Mouse (Mus musculus): ENCODE data around the gene Ly6g5c. TPM values are rescaled to one million over a fixed set of nuclear protein-coding genes. Genes with fewer than 3 reads are reported as not detected.

The Ly6g5c gene
- polyA plus RNA-seq, 1 experiment from 2014 or later: not detected

- Histone ChIP-seq H3K9ac (replicated peaks) (no peak overlapping the region), H3K27me3 (ENCODE audit: insufficient read depth, low read length) (no peaks in the 10 kb centered on the region), H3K9me3 (ENCODE audit: low read length) (no peaks in the 10 kb centered on the region), H3K4me1 (ENCODE audit: insufficient read depth) (peaks cover 12% of the 10 kb centered on the region), H3K36me3 (replicated peaks; ENCODE audit: insufficient read depth, low read length) (peaks cover 84% of the 10 kb centered on the region), H3K4me3 (ENCODE audit: low read depth, low read length) (no peak overlapping the region), H3K27ac (ENCODE audit: low read depth) (no peak overlapping the region), H3K4me2 (ENCODE audit: low read depth, low read length) (no peak overlapping the region)
- ATAC-seq (no peak), DNase-seq (no peak)
- 93% methylated on average over 16 of the region's 16 CpGs for WGBS (ENCODE audit: insufficient replicate concordance)
- TF ChIP-seq CTCF (IDR thresholded peaks at IDR 0.05; ENCODE audit: low read depth) (no peak), EP300 (IDR thresholded peaks at IDR 0.05; ENCODE audit: low read depth) (no peak)
Observed at GRCm38 (mm10) chr17:35158850-35159593, 50.9 kb downstream of the Ly6g5c start.

- H3K27me3 ChIP-seq (ENCODE audit: insufficient read depth, low read length): no peaks in the 10 kb centered on the region
- TF ChIP-seq CTCF (IDR thresholded peaks at IDR 0.05; ENCODE audit: low read depth) (no peak), EP300 (IDR thresholded peaks at IDR 0.05; ENCODE audit: low read depth) (no peak)
- peaks cover 77% of the 10 kb centered on the region for H3K36me3 ChIP-seq (replicated peaks; ENCODE audit: insufficient read depth, low read length)
- H3K27ac ChIP-seq (ENCODE audit: low read depth): no peak overlapping the region
- peaks cover 12% of the 10 kb centered on the region for H3K4me1 ChIP-seq (ENCODE audit: insufficient read depth)
- no peaks in the 10 kb centered on the region for H3K9me3 ChIP-seq (ENCODE audit: low read length)
- ATAC-seq: no peak
- DNase-seq: no peak
- no peak overlapping the region for H3K9ac ChIP-seq (replicated peaks)
- H3K4me3 ChIP-seq (ENCODE audit: low read depth, low read length): no peak overlapping the region
- no peak overlapping the region for H3K4me2 ChIP-seq (ENCODE audit: low read depth, low read length)
- 83% methylated on average over 7 of the region's 7 CpGs for WGBS (ENCODE audit: insufficient replicate concordance)
Observed at GRCm38 (mm10) chr17:35159638-35160037, 51.6 kb downstream of the Ly6g5c start.

GRCm38 (mm10) chr17:35161421-35161820 is 53.3 kb downstream of the Ly6g5c start:
- Histone ChIP-seq H3K4me3 (ENCODE audit: low read depth, low read length) (no peak overlapping the region), H3K4me2 (ENCODE audit: low read depth, low read length) (no peak overlapping the region), H3K9me3 (ENCODE audit: low read length) (no peaks in the 10 kb centered on the region), H3K4me1 (ENCODE audit: insufficient read depth) (peaks cover 21% of the 10 kb centered on the region), H3K27ac (ENCODE audit: low read depth) (no peak overlapping the region), H3K36me3 (replicated peaks; ENCODE audit: insufficient read depth, low read length) (peaks cover 60% of the 10 kb centered on the region), H3K9ac (replicated peaks) (no peak overlapping the region; the same call in none of the 2 replicates), H3K27me3 (ENCODE audit: insufficient read depth, low read length) (no peaks in the 10 kb centered on the region)
- DNase-seq: no peak
- no peak for ATAC-seq
- TF ChIP-seq CTCF (IDR thresholded peaks at IDR 0.05; ENCODE audit: low read depth): no peak
- TF ChIP-seq EP300 (IDR thresholded peaks at IDR 0.05; ENCODE audit: low read depth): no peak
- WGBS (ENCODE audit: insufficient replicate concordance): 86% methylated on average over 11 of the region's 11 CpGs

Other genes with a start within 250 kb of the Ly6g5c start
- 744 and 847 TPM in 2 replicates for gene Cfb, start 245.8 kb upstream of the Ly6g5c start, polyA plus RNA-seq (2015; fragmentation: Nextera tagmentation; extraction: Ambion mirVana)
- gene Zbtb12, start 228.8 kb upstream of the Ly6g5c start, polyA plus RNA-seq (2015; fragmentation: Nextera tagmentation; extraction: Ambion mirVana): 0.33 and 0.46 TPM in 2 replicates
- 0.25 TPM in 1 of 2 replicates, not detected in the other for gene Gm20547, start 226.2 kb upstream of the Ly6g5c start, polyA plus RNA-seq (2015; fragmentation: Nextera tagmentation; extraction: Ambion mirVana)
- gene C2, start 210.0 kb upstream of the Ly6g5c start, polyA plus RNA-seq (2015; fragmentation: Nextera tagmentation; extraction: Ambion mirVana): 35.7 and 37.3 TPM in 2 replicates
- gene Ehmt2, start 209.8 kb upstream of the Ly6g5c start, polyA plus RNA-seq (2015; fragmentation: Nextera tagmentation; extraction: Ambion mirVana): 11.1 TPM in 2 replicates
- 3.5 and 3.6 TPM in 2 replicates for gene Slc44a4, start 193.8 kb upstream of the Ly6g5c start, polyA plus RNA-seq (2015; fragmentation: Nextera tagmentation; extraction: Ambion mirVana)
- gene Neu1, start 177.0 kb upstream of the Ly6g5c start, polyA plus RNA-seq (2015; fragmentation: Nextera tagmentation; extraction: Ambion mirVana): 35.6 and 40.3 TPM in 2 replicates
- 0.06 and 0.12 TPM in 2 replicates for gene Hspa1b, start 149.0 kb upstream of the Ly6g5c start, polyA plus RNA-seq (2015; fragmentation: Nextera tagmentation; extraction: Ambion mirVana)
- 0.28 TPM in 1 of 2 replicates, not detected in the other for gene Gm20481, start 138.4 kb upstream of the Ly6g5c start, polyA plus RNA-seq (2015; fragmentation: Nextera tagmentation; extraction: Ambion mirVana)
- gene Hspa1a, start 136.1 kb upstream of the Ly6g5c start, polyA plus RNA-seq (2015; fragmentation: Nextera tagmentation; extraction: Ambion mirVana): 0.46 and 0.59 TPM in 2 replicates
- 0.18 TPM in 1 of 2 replicates, not detected in the other for gene Hspa1l, start 135.6 kb upstream of the Ly6g5c start, polyA plus RNA-seq (2015; fragmentation: Nextera tagmentation; extraction: Ambion mirVana)
- gene Lsm2, start 126.4 kb upstream of the Ly6g5c start, polyA plus RNA-seq (2015; fragmentation: Nextera tagmentation; extraction: Ambion mirVana): 69.8 and 76.7 TPM in 2 replicates
- gene Vars, start 107.3 kb upstream of the Ly6g5c start, polyA plus RNA-seq (2015; fragmentation: Nextera tagmentation; extraction: Ambion mirVana): 38.0 and 43.8 TPM in 2 replicates
- 0.09 and 0.12 TPM in 2 replicates for gene Vwa7, start 91.7 kb upstream of the Ly6g5c start, polyA plus RNA-seq (2015; fragmentation: Nextera tagmentation; extraction: Ambion mirVana)
- 3.3 and 4.1 TPM in 2 replicates for gene Sapcd1, start 80.3 kb upstream of the Ly6g5c start, polyA plus RNA-seq (2015; fragmentation: Nextera tagmentation; extraction: Ambion mirVana)
- 3.8 and 4.2 TPM in 2 replicates for gene Msh5, start 61.5 kb upstream of the Ly6g5c start, polyA plus RNA-seq (2015; fragmentation: Nextera tagmentation; extraction: Ambion mirVana)
- gene Clic1, start 58.3 kb upstream of the Ly6g5c start, polyA plus RNA-seq (2015; fragmentation: Nextera tagmentation; extraction: Ambion mirVana): 98.6 and 102 TPM in 2 replicates
- 15.8 and 17.2 TPM in 2 replicates for gene Ddah2, start 49.2 kb upstream of the Ly6g5c start, polyA plus RNA-seq (2015; fragmentation: Nextera tagmentation; extraction: Ambion mirVana)
- gene Ly6g6c, start 42.9 kb upstream of the Ly6g5c start, polyA plus RNA-seq (2015; fragmentation: Nextera tagmentation; extraction: Ambion mirVana): 0.32 and 0.49 TPM in 2 replicates
- 6.5 and 7.1 TPM in 2 replicates for gene Mpig6b, start 42.1 kb upstream of the Ly6g5c start, polyA plus RNA-seq (2015; fragmentation: Nextera tagmentation; extraction: Ambion mirVana)
- gene Ly6g6e, start 31.4 kb upstream of the Ly6g5c start, polyA plus RNA-seq (2015; fragmentation: Nextera tagmentation; extraction: Ambion mirVana): 0.19 TPM in 1 of 2 replicates, not detected in the other
- 0.54 and 0.60 TPM in 2 replicates for gene Ly6g6d, start 30.2 kb upstream of the Ly6g5c start, polyA plus RNA-seq (2015; fragmentation: Nextera tagmentation; extraction: Ambion mirVana)
- 4.0 and 5.3 TPM in 2 replicates for gene Ly6g6f, start 22.7 kb upstream of the Ly6g5c start, polyA plus RNA-seq (2015; fragmentation: Nextera tagmentation; extraction: Ambion mirVana)
- gene Abhd16a, start 19.0 kb upstream of the Ly6g5c start, polyA plus RNA-seq (2015; fragmentation: Nextera tagmentation; extraction: Ambion mirVana): 47.3 and 49.3 TPM in 2 replicates
- gene Ly6g5b, start 7.1 kb downstream of the Ly6g5c start, polyA plus RNA-seq (2015; fragmentation: Nextera tagmentation; extraction: Ambion mirVana): 0.32 and 0.67 TPM in 2 replicates
- gene Gpank1, start 13.2 kb downstream of the Ly6g5c start, polyA plus RNA-seq (2015; fragmentation: Nextera tagmentation; extraction: Ambion mirVana): 8.1 and 9.6 TPM in 2 replicates
- 120 and 131 TPM in 2 replicates for gene Csnk2b, start 13.8 kb downstream of the Ly6g5c start, polyA plus RNA-seq (2015; fragmentation: Nextera tagmentation; extraction: Ambion mirVana)
- gene D17H6S53E, start 18.1 kb downstream of the Ly6g5c start, polyA plus RNA-seq (2015; fragmentation: Nextera tagmentation; extraction: Ambion mirVana): 4.4 and 4.8 TPM in 2 replicates
- 1,209 and 1,216 TPM in 2 replicates for gene Apom, start 23.8 kb downstream of the Ly6g5c start, polyA plus RNA-seq (2015; fragmentation: Nextera tagmentation; extraction: Ambion mirVana)
- 16.5 and 19.7 TPM in 2 replicates for gene Bag6, start 26.9 kb downstream of the Ly6g5c start, polyA plus RNA-seq (2015; fragmentation: Nextera tagmentation; extraction: Ambion mirVana)
- gene Prrc2a, start 56.6 kb downstream of the Ly6g5c start, polyA plus RNA-seq (2015; fragmentation: Nextera tagmentation; extraction: Ambion mirVana): 28.0 and 32.9 TPM in 2 replicates
- 34.1 and 39.1 TPM in 2 replicates for gene Aif1, start 67.8 kb downstream of the Ly6g5c start, polyA plus RNA-seq (2015; fragmentation: Nextera tagmentation; extraction: Ambion mirVana)
- 41.2 and 44.2 TPM in 2 replicates for gene Lst1, start 80.2 kb downstream of the Ly6g5c start, polyA plus RNA-seq (2015; fragmentation: Nextera tagmentation; extraction: Ambion mirVana)
- gene Ltb, start 86.2 kb downstream of the Ly6g5c start, polyA plus RNA-seq (2015; fragmentation: Nextera tagmentation; extraction: Ambion mirVana): 5.3 and 6.0 TPM in 2 replicates
- 0.59 and 0.75 TPM in 2 replicates for gene Tnf, start 93.7 kb downstream of the Ly6g5c start, polyA plus RNA-seq (2015; fragmentation: Nextera tagmentation; extraction: Ambion mirVana)
- gene Lta, start 97.1 kb downstream of the Ly6g5c start, polyA plus RNA-seq (2015; fragmentation: Nextera tagmentation; extraction: Ambion mirVana): not detected in 2 replicates
- gene Gm16181, start 112.6 kb downstream of the Ly6g5c start, polyA plus RNA-seq (2015; fragmentation: Nextera tagmentation; extraction: Ambion mirVana): 0.22 TPM in 2 replicates
- gene Atp6v1g2, start 125.4 kb downstream of the Ly6g5c start, polyA plus RNA-seq (2015; fragmentation: Nextera tagmentation; extraction: Ambion mirVana): 0.98 and 1.3 TPM in 2 replicates
- 4.1 and 4.4 TPM in 2 replicates for gene Nfkbil1, start 127.5 kb downstream of the Ly6g5c start, polyA plus RNA-seq (2015; fragmentation: Nextera tagmentation; extraction: Ambion mirVana)
- gene Ddx39b, start 133.5 kb downstream of the Ly6g5c start, polyA plus RNA-seq (2015; fragmentation: Nextera tagmentation; extraction: Ambion mirVana): 79.6 and 87.2 TPM in 2 replicates
- gene H2-D1, start 154.5 kb downstream of the Ly6g5c start, polyA plus RNA-seq (2015; fragmentation: Nextera tagmentation; extraction: Ambion mirVana): 256 and 291 TPM in 2 replicates
- 0.07 and 0.17 TPM in 2 replicates for gene H2-Q1, start 212.1 kb downstream of the Ly6g5c start, polyA plus RNA-seq (2015; fragmentation: Nextera tagmentation; extraction: Ambion mirVana)
- gene H2-Q2, start 234.0 kb downstream of the Ly6g5c start, polyA plus RNA-seq (2015; fragmentation: Nextera tagmentation; extraction: Ambion mirVana): 4.9 and 5.3 TPM in 2 replicates